Mouse (Mus musculus): ENCODE measurements at regions not wholly inside any gene's neighbourhood (a gene's known extent, or its start where the extent isn't known, plus 50 kb on each side); places are given as distances from the start of the nearest gene placed in this dataset.

DNA sequence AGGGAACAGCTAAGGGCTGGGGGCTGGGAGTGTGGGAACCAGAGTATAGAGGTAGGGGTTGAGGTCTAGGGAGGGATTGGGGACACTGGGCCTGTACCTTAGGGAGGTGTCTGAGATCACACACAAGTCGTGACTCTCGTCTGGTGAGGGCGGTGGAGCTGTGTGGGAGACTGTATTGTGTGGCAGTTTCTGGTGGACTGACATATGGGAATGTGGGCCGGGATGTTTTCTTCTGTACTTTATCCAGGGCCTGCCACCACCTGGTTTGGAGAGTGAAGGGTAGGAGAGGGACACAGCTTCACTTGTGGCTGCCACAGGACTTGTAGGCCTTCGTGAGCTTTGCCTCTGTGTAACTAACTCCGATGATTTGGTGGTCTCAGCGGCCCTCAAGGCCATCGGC is 112.5 kb upstream of the A530016L24Rik start:
- no peak for TF ChIP-seq CTCF (IDR thresholded peaks at IDR 0.05; ENCODE audit: insufficient read depth, low read length)
- TF ChIP-seq POLR2A (IDR thresholded peaks at IDR 0.05; ENCODE audit: borderline replicate concordance, extremely low read depth, low read depth, low read length): no peak
